Mouse (Mus musculus) liver, embryonic 15.5 days (tissue): ENCODE results near the gene Tbrg4. TPM values are rescaled to one million over a fixed set of nuclear protein-coding genes. Genes with fewer than 3 reads are reported as not detected.

Experiments
- ATAC-seq: fragments of 200-750 bp; cut with Nextera tagmentation; 2 replicates; pipeline ENCODE4 v1.8.0; 2017; ENCODE audit warnings: moderate number of reproducible peaks, mild to moderate bottlenecking, moderate library complexity; ENCODE audit not compliant: insufficient read depth
- H3K27ac ChIP-seq: fragments of 300-500 bp; sonication (generic); replicated peaks from 2 replicates; pipeline ENCODE4 v1.5.1; 2015; ENCODE audit warnings: mild to moderate bottlenecking, inconsistent platforms
- H3K27me3 ChIP-seq: fragments of 300-500 bp; sonication (generic); 2 replicates; pipeline ENCODE4 v1.6.1; 2015; ENCODE audit warnings: mild to moderate bottlenecking, inconsistent platforms
- H3K36me3 ChIP-seq: fragments of 300-500 bp; sonication (generic); replicated peaks from 2 replicates; pipeline ENCODE4 v1.6.1; 2015; ENCODE audit warnings: moderate library complexity, mild to moderate bottlenecking, inconsistent platforms
- H3K4me1 ChIP-seq: fragments of 300-500 bp; sonication (generic); replicated peaks from 2 replicates; pipeline ENCODE4 v1.6.1; 2015; ENCODE audit warnings: inconsistent platforms
- H3K4me2 ChIP-seq: fragments of 300-500 bp; sonication (generic); 2 replicates; pipeline ENCODE4 v1.6.1; 2015; ENCODE audit warnings: moderate library complexity, mild to moderate bottlenecking, inconsistent platforms
- H3K4me3 ChIP-seq: fragments of 300-500 bp; sonication (generic); replicated peaks from 2 replicates; pipeline ENCODE4 v1.5.1; 2015; ENCODE audit warnings: mild to moderate bottlenecking, inconsistent platforms
- H3K9ac ChIP-seq: fragments of 300-500 bp; sonication (generic); 2 replicates; pipeline ENCODE4 v1.6.1; 2015; ENCODE audit warnings: moderate library complexity, mild to moderate bottlenecking, inconsistent platforms
- H3K9me3 ChIP-seq: fragments of 300-500 bp; sonication (generic); replicated peaks from 2 replicates; pipeline ENCODE4 v1.6.1; 2016; ENCODE audit warnings: inconsistent platforms
- WGBS: fragments of 180-500 bp; shearing (Covaris S2); methylation state at CpG from one replicate; pipeline ENCODE4 v1.1.7; 2015; ENCODE audit warnings: mixed read lengths; ENCODE audit not compliant: insufficient replicate concordance; 5-methylcytosine and 5-hydroxymethylcytosine counted together
- polyA plus RNA-seq: library from polyadenylated mRNA; unstranded; fragments of >200 nt; fragmentation: Nextera tagmentation; extraction: Ambion mirVana; gene quantifications from 2 replicates; pipeline ENCODE4 v1.2.1, GENCODE M21; 2015

Tbrg4 gene
- polyA plus RNA-seq, 1 experiment from 2014 or later: 31.0 TPM

GRCm38 (mm10) chr11:6623704-6624103 is 2.2 kb downstream of the Tbrg4 start:
- no peaks in the 10 kb centered on the region for H3K27me3 ChIP-seq
- H3K36me3 ChIP-seq: peaks cover 57% of the 10 kb centered on the region
- peaks cover 53% of the 10 kb centered on the region for H3K4me1 ChIP-seq
- H3K4me2 ChIP-seq: peak overlapping the region; percentile 88
- no peaks in the 10 kb centered on the region for H3K9me3 ChIP-seq
- H3K4me3 ChIP-seq: peak overlapping the region; percentile 88
- 33% methylated on average over 10 of the region's 10 CpGs for WGBS
- peak overlapping the region; percentile 91; the same call in 1 of the 2 replicates for H3K27ac ChIP-seq
- ATAC-seq: no peak
- peak overlapping the region; percentile 35; the same call in 1 of the 2 replicates for H3K9ac ChIP-seq

GRCm38 (mm10) chr11:6615250-6616205 is 10.3 kb downstream of the Tbrg4 start:
- no peak overlapping the region for H3K4me3 ChIP-seq
- no peaks in the 10 kb centered on the region for H3K9me3 ChIP-seq
- H3K9ac ChIP-seq: no peak overlapping the region
- no peak overlapping the region for H3K4me2 ChIP-seq
- H3K36me3 ChIP-seq: peaks cover 98% of the 10 kb centered on the region
- no peak overlapping the region; the same call in 1 of the 2 replicates for H3K27ac ChIP-seq
- H3K27me3 ChIP-seq: no peaks in the 10 kb centered on the region
- no peak for ATAC-seq
- 71% methylated on average over 12 of the region's 12 CpGs for WGBS
- 0 out of 2 replicates have a peak, but pooled peaks cover 3% of the 10 kb centered on the region for H3K4me1 ChIP-seq

- Histone ChIP-seq H3K27ac (no peak within 1 kb of the TSS), H3K27me3 (peaks cover 58% of the 10 kb centered on the region), H3K4me1 (peaks cover 28% of the 10 kb centered on the region), H3K4me2 (peak within 1 kb of the TSS; percentile 44), H3K4me3 (peak within 1 kb of the TSS; percentile 20), H3K9ac (no peak within 1 kb of the TSS), H3K9me3 (no peaks in the 10 kb centered on the region), H3K36me3 (peaks cover 1% of the 10 kb centered on the region; the same call in 1 of the 2 replicates)
- 6% methylated on average over 40 of the region's 41 CpGs for WGBS
- ATAC-seq: no peak
Observed at GRCm38 (mm10) chr11:6605491-6606399, 20.1 kb downstream of the Tbrg4 start, which contains the start of gene Nacad. Gene Nacad, minus strand, starts transcription at chr11:6606053.

GRCm38 (mm10) chr11:6605021-6605481 is 20.8 kb downstream of the Tbrg4 start:
- Histone ChIP-seq H3K36me3 (no peaks in the 10 kb centered on the region), H3K27ac (no peak overlapping the region), H3K4me1 (peaks cover 35% of the 10 kb centered on the region), H3K4me2 (peak overlapping the region; percentile 44; the same call in 1 of the 2 replicates), H3K4me3 (no peak overlapping the region), H3K9ac (no peak overlapping the region), H3K27me3 (peaks cover 58% of the 10 kb centered on the region), H3K9me3 (no peaks in the 10 kb centered on the region)
- WGBS: 22% methylated on average over 13 of the region's 13 CpGs
- ATAC-seq: no peak

- Histone ChIP-seq H3K9me3 (no peaks in the 10 kb centered on the region), H3K4me2 (no peak overlapping the region), H3K27ac (no peak overlapping the region), H3K9ac (no peak overlapping the region), H3K36me3 (no peaks in the 10 kb centered on the region), H3K4me1 (peaks cover 40% of the 10 kb centered on the region), H3K27me3 (peaks cover 58% of the 10 kb centered on the region), H3K4me3 (no peak overlapping the region)
- ATAC-seq: no peak
Observed at GRCm38 (mm10) chr11:6604604-6604936, 21.3 kb downstream of the Tbrg4 start.

- H3K27ac ChIP-seq: no peak overlapping the region
- peaks cover 58% of the 10 kb centered on the region for H3K27me3 ChIP-seq
- WGBS: 31% methylated on average over 12 of the region's 12 CpGs
- ATAC-seq: no peak
- peaks cover 45% of the 10 kb centered on the region for H3K4me1 ChIP-seq
- H3K4me2 ChIP-seq: no peak overlapping the region
- no peak overlapping the region for H3K4me3 ChIP-seq
- H3K9me3 ChIP-seq: no peaks in the 10 kb centered on the region
- no peak overlapping the region for H3K9ac ChIP-seq
- H3K36me3 ChIP-seq: no peaks in the 10 kb centered on the region
Observed at GRCm38 (mm10) chr11:6603887-6604603, 21.8 kb downstream of the Tbrg4 start.

GRCm38 (mm10) chr11:6603224-6603623 is 22.6 kb downstream of the Tbrg4 start:
- Histone ChIP-seq H3K27me3 (peaks cover 58% of the 10 kb centered on the region), H3K27ac (no peak overlapping the region), H3K36me3 (peaks cover 3% of the 10 kb centered on the region), H3K9me3 (no peaks in the 10 kb centered on the region), H3K4me1 (peaks cover 53% of the 10 kb centered on the region), H3K4me3 (no peak overlapping the region), H3K4me2 (no peak overlapping the region), H3K9ac (no peak overlapping the region)
- ATAC-seq: no peak
- WGBS: 67% methylated on average over 9 of the region's 9 CpGs

- Histone ChIP-seq H3K27ac (no peak overlapping the region), H3K36me3 (peaks cover 8% of the 10 kb centered on the region), H3K4me2 (no peak overlapping the region), H3K9ac (no peak overlapping the region), H3K9me3 (no peaks in the 10 kb centered on the region), H3K4me1 (peaks cover 59% of the 10 kb centered on the region), H3K4me3 (no peak overlapping the region), H3K27me3 (peaks cover 58% of the 10 kb centered on the region)
- ATAC-seq: no peak
- WGBS: 75% methylated on average over 9 of the region's 9 CpGs
Observed at GRCm38 (mm10) chr11:6602662-6603061, 23.2 kb downstream of the Tbrg4 start.

- Histone ChIP-seq H3K9me3 (no peaks in the 10 kb centered on the region), H3K27ac (no peak overlapping the region), H3K27me3 (peaks cover 51% of the 10 kb centered on the region), H3K36me3 (peaks cover 16% of the 10 kb centered on the region), H3K4me1 (peaks cover 67% of the 10 kb centered on the region), H3K9ac (no peak overlapping the region), H3K4me2 (no peak overlapping the region), H3K4me3 (no peak overlapping the region)
- no peak for ATAC-seq
- WGBS: 65% methylated on average over 20 of the region's 20 CpGs
Observed at GRCm38 (mm10) chr11:6601649-6602480, 24.0 kb downstream of the Tbrg4 start.
